Mouse (Mus musculus): Measurements from ENCODE around the gene Lefty2. TPM values are rescaled to one million over a fixed set of nuclear protein-coding genes. Genes with fewer than 3 reads are reported as not detected.

Lefty2 gene
- total RNA-seq (2015) (not detected in 2 replicates), total RNA-seq (2017) (not detected in 2 replicates)

DNA sequence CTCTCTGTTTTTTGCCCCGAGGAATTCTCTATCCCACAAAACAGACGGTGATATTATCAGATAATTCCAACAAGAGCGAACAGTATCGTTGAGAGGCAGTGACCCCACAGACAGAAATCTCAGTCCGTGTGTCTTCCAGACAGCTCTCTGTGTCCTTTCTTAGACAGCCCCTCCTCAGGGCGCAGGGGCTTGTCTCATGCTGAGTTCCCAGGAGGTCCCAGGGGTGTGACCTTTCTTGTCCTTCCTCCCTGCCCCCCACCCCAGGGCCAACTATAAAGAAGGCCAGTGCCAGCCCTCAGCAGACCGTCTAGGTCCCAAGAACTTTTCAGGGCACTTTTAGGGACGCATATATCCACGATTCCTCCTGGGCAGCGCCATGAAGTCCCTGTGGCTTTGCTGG is at the start of gene Lefty2:
Gene Lefty2, plus strand, starts transcription at position 301 of the 400 bp plus-strand sequence.
- ATAC-seq (replicated peaks; ENCODE audit: poor library complexity) = no peak

GRCm38 (mm10) chr1:180848114-180848510 is 44.8 kb upstream of the Lefty2 start:
- peak; percentile 41 for ATAC-seq (replicated peaks; ENCODE audit: poor library complexity)

GRCm38 (mm10) chr1:180848511-180849241 is 44.2 kb upstream of the Lefty2 start:
- ATAC-seq (replicated peaks; ENCODE audit: poor library complexity) = peak; percentile 45

- no peak for ATAC-seq (replicated peaks; ENCODE audit: poor library complexity)
Measured at GRCm38 (mm10) chr1:180849701-180850301, 43.1 kb upstream of the Lefty2 start.

GRCm38 (mm10) chr1:180850316-180851270 is 42.3 kb upstream of the Lefty2 start, which contains the start of gene Sde2:
Sde2 (plus strand) TSS chr1:180851127.
- ATAC-seq (replicated peaks; ENCODE audit: poor library complexity) = peak; percentile 75

GRCm38 (mm10) chr1:180858763-180859162 is 34.1 kb upstream of the Lefty2 start:
- ATAC-seq (replicated peaks; ENCODE audit: poor library complexity) = peak; percentile 68

DNA sequence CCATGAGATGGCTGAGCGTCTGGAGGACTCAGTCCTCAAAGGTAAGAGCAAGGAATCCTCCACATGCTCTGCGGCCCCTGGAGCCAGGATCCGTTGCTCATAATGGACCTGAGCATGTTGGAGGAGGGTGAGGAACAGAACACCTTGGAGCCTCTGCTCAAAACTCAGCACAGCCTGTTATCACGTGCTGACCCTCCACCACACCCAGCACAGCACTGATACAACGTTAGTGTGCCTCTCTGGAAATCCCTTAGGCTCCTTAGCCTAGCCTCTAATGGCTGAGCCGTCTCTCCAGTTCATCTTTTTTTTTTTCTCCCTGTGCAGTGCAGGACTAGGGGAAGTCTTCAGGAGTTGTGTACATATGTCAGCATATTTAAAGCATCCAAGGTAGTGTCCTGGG is 32.9 kb upstream of the Lefty2 start:
- no peak for ATAC-seq (replicated peaks; ENCODE audit: poor library complexity)

DNA sequence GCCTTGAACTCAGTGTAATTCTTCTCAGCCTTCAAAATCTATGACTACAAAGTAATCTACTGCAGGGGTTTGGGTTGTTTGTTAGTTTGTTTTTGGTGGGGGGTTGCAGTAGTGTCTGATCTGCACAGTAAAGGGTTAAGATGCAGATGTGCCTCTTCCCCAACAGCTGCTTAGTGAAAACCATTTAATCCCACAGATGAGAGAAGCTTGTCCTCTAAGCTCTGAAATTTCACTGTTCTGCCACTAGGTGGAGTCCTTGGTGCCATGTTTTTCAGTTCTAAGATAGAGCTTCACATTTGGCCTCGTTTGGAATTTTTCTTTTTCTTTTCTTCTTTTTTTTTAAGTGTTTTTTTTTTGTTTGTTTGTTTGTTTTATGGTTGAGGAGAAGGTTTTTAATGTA is 29.3 kb upstream of the Lefty2 start:
- ATAC-seq (replicated peaks; ENCODE audit: poor library complexity) = peak; percentile 90

- ATAC-seq (replicated peaks; ENCODE audit: poor library complexity) = no peak
Measured at GRCm38 (mm10) chr1:180866001-180866400, 26.9 kb upstream of the Lefty2 start.

DNA sequence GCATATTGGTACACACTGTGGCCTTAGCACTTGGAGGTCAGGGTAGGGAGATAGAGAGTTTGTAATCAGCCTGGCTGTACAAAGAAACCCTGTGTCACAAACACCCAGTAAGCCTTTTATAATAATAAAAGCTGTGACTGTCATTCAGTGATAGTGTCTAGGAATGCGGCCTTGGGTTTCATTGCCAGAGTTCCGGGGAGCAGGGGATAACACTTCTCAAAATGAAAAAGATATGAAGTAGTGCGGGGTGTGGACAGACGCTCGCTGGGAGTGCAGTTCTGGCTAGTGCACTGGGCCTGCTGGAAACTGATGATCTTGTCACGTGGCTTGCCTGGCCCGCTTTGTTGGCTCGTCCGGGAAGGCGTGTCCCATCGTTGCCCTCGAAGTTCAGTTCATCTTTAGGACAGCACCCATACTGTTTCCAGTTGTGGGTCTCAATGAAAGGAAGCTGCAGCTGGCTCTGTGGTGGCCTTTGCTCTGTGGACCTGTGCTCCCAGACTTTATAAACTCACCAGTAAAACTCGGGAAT is 22.7 kb upstream of the Lefty2 start:
- ATAC-seq (replicated peaks; ENCODE audit: poor library complexity) = no peak

GRCm38 (mm10) chr1:180873861-180874484 is 18.9 kb upstream of the Lefty2 start:
- peak; percentile 98 for ATAC-seq (replicated peaks; ENCODE audit: poor library complexity)

- ATAC-seq (replicated peaks; ENCODE audit: poor library complexity) = no peak
Measured at GRCm38 (mm10) chr1:180874615-180875014, 18.3 kb upstream of the Lefty2 start.

- ATAC-seq (replicated peaks; ENCODE audit: poor library complexity) = no peak
Measured at GRCm38 (mm10) chr1:180875126-180875525, 17.8 kb upstream of the Lefty2 start.

DNA sequence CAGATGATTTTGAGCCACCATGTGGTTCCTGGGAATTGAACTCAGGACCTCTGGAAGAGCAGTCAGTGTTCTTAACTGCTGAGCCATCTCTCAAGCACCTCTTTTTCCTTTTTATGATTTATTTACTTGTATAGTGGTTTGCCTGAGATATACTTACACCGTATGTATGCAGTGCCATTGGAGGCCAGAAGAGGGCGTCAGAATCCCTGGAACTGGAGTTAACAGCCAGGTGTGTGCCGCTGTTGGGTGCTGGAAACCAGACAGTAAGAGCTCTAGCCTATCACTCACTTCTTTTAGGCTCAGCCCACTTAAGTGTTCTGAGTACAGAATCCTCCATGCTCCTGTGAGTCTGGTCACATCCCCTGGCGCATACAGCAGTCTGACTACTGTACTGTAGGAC is 15.4 kb upstream of the Lefty2 start:
- ATAC-seq (replicated peaks; ENCODE audit: poor library complexity) = no peak

DNA sequence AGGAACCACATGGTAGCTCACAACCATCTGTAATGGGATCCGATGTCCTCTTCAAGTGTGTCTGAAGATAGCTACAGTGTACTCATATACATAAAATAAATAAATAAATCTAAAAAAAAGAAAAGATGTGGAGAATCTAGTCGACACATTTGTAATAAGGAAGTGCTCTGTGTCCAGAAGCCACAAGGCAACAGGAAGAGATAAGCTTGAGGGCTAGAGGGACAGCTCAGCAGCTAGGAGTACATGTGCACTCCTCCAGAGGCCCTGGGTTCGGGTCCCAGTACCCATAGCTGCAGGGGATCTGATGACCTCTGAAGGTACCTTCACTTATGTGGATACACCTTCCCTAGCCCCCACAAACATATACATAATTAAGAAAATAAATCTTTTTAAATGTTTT is 11.1 kb upstream of the Lefty2 start:
- ATAC-seq (replicated peaks; ENCODE audit: poor library complexity) = peak; percentile 36; the same call in 1 of the 2 replicates

GRCm38 (mm10) chr1:180883731-180884130 is 9.2 kb upstream of the Lefty2 start:
- ATAC-seq (replicated peaks; ENCODE audit: poor library complexity) = no peak

- ATAC-seq (replicated peaks; ENCODE audit: poor library complexity) = peak; percentile 79
Measured at GRCm38 (mm10) chr1:180884484-180884883, 8.4 kb upstream of the Lefty2 start.

GRCm38 (mm10) chr1:180888556-180889042 is 4.3 kb upstream of the Lefty2 start:
- ATAC-seq (replicated peaks; ENCODE audit: poor library complexity) = peak; percentile 52

- ATAC-seq (replicated peaks; ENCODE audit: poor library complexity) = no peak
Measured at GRCm38 (mm10) chr1:180889172-180889571, 3.7 kb upstream of the Lefty2 start.

DNA sequence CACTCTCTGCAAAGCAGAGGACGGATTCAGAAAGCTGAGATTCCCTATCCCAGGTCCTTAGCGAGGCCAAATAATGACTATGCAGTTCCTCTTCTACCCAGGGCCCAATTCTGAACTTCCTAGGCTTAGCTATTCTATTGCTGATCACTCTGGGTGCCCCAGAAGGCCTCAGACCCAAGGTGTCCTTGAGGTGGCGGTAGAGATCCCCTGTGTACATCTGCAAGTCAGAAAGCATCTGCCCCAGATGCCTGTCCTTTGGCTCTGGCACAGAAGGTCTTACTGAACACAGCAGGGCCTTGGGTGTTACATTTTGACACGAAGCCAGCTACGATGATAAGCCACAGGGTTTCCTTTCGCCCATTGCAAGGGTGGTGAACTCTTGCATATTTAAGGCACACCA is 3.1 kb upstream of the Lefty2 start:
- peak; percentile 73 for ATAC-seq (replicated peaks; ENCODE audit: poor library complexity)
